Comparison of ENCODE assay signal across 21 mouse cellular contexts in genomic region chr2:59752148-59752547, GRCm38 (mm10).
"Had no signal": no experiment of that assay in that cellular context is flagged by ENCODE, and none has a peak within 500 bp of the region (broad histone marks: within the 10 kb centered on the region; RNA-seq: fewer than 3 reads in every experiment).

No protein-coding gene starts in this region.

- H3K27ac ChIP-seq: layer of hippocampus, adult 2 months; limb, embryonic 15.5 days; liver, embryonic 14.5 days; midbrain, embryonic 15.5 days; neural tube, embryonic 12.5 days; neural tube, embryonic 15.5 days; stomach, embryonic 15.5 days had no signal

- DNase-seq: kidney, adult 8-10 months; kidney, postnatal 14 days; layer of hippocampus, adult 9-11 months; liver, postnatal 0 days; lung, embryonic 14.5 days; lung, postnatal 36 days; retina, postnatal 1 day; right cerebral cortex, postnatal 25 days; spleen, adult 18-20 months; thymus, adult 18-20 months; thymus, postnatal 36 days had no signal

- ATAC-seq: intestine, postnatal 0 days; liver, postnatal 0 days; midbrain, embryonic 15.5 days had no signal

- H3K36me3 ChIP-seq: limb, embryonic 15.5 days; midbrain, embryonic 15.5 days; neural tube, embryonic 12.5 days; neural tube, embryonic 15.5 days; stomach, embryonic 15.5 days had no signal

- H3K4me2 ChIP-seq: limb, embryonic 15.5 days; liver, embryonic 11.5 days; lung, embryonic 14.5 days; midbrain, embryonic 11.5 days; midbrain, embryonic 15.5 days; neural tube, embryonic 12.5 days; neural tube, embryonic 15.5 days; stomach, embryonic 15.5 days had no signal

- H3K4me1 ChIP-seq: neural tube, embryonic 12.5 days had no signal

- H3K9ac ChIP-seq: limb, embryonic 15.5 days; liver, embryonic 14.5 days; liver, postnatal 0 days; lung, embryonic 14.5 days; midbrain, embryonic 15.5 days; neural tube, embryonic 12.5 days; neural tube, embryonic 15.5 days; stomach, embryonic 15.5 days had no signal

- H3K9me3 ChIP-seq: limb, embryonic 15.5 days; midbrain, embryonic 15.5 days; neural tube, embryonic 12.5 days; neural tube, embryonic 15.5 days; stomach, embryonic 15.5 days had no signal

- H3K4me3 ChIP-seq: layer of hippocampus, adult 2 months; limb, embryonic 15.5 days; midbrain, embryonic 15.5 days; neural tube, embryonic 12.5 days; neural tube, embryonic 15.5 days; stomach, embryonic 15.5 days had no signal

- H3K27me3 ChIP-seq: limb, embryonic 15.5 days; midbrain, embryonic 15.5 days; neural tube, embryonic 12.5 days; neural tube, embryonic 15.5 days; stomach, embryonic 15.5 days had no signal
